Mouse (Mus musculus) left cerebral cortex, postnatal 36 days (tissue): ENCODE measurements around the gene Thap7. TPM values are rescaled to one million over a fixed set of nuclear protein-coding genes. Genes with fewer than 3 reads are reported as not detected.
"Not testable (repeated sequence)": the region's sequence is repeated elsewhere in the genome, so short reads cannot be mapped to it uniquely, and the experiment has no call there.

Experiments used
- DNase-seq, 2 experiments: peaks; one replicate each; pipeline ENCODE4 v3.0.0; 2021 to 2022; ENCODE audit warnings: low spot score in 2 of 2, mixed read lengths in 1 of 2
- intact Hi-C: fragments of 180-260 bp; cut with DNase I; formaldehyde crosslinking; loops from one replicate; pipeline ENCODE4 v1.15.1; 2025
- total RNA-seq, 2 experiments: library from RNA; stranded (reverse); gene quantifications; 2 replicates each; pipeline ENCODE4 v1.2.3; 2021

The Thap7 gene
- total RNA-seq = 10 to 100 TPM; 42.9 to 49.3 TPM

- intact Hi-C loops = loop anchor here (5.0 to 10.0 kb wide), 2 partner anchors 58 to 126 kb away; partner anchors contain the start of genes Pi4ka and Snap29
- DNase-seq = peak; percentile 96 to 97
Observed at GRCm38 (mm10) chr16:17530640-17531288, at the start of gene Thap7. Gene Thap7, minus strand, starts transcription at chr16:17531136.

DNA sequence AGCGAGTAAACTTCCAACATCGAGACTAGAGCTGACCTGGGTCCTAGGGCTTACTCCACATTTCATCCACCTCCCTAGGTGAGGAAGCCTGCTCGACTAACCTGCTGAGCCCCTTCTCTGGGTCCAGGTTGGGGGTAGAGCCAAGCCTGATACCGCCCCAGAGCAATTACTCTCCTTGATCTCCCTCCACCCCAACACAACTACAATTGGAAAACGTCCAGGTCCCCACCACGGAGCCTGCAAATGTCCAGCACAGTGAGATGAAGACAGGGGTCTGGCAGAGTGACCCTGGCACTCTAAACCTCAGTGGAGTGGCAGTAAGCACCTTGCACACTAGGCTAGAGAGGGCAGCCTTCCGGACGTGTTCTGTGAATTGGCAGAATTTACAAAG lies 45.9 kb upstream of the Thap7 start:
- no peak for DNase-seq
- intact Hi-C loops = no loop called here

DNA sequence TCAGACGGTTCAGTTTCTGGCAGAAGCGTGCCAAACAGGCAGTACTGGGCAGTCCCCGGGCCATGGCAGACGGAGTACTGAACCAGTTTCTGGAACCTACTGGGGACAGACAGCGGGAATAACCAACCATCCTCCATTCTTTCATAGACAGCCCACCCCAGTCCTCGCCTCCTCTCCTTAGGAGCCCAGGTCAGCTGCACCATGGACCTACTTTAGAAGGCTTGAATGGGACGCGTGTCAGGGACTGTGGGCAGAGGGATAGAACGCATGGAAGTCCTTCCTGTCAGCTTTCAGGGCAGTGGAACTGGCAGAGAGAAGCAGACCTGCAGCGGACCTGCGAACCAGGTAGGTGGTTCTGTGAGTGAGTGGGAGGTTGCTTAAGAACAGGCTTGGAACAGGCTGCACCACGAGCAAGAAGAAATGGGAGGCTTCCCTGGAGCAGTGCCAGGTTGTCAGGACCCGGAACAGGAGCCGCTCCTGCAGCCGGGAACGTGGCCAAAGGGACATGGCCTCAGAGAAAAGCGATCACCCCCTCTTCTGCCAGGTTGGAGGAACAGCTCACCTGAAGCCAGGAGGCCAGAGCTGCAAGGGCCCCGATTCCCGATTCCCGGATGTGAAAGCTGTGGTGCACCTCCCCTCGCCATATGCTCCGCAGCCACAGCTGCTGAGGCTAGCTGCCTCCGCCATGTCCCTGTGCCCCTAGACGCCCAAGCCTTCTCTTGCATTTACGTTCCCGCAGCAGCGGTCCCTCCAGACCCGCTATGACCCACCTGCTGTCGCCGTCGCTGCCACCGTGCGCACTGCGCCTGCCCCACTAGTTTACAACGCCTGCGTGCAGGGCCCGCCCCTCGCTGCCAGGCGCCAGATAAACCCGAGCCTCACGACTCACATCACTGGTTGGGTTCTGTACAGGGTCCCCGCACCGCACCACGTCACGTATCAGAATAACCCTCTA lies 45.2 kb upstream of the Thap7 start:
- intact Hi-C loops = no loop called here
- peak; percentile 78 to 84 for DNase-seq

- intact Hi-C loops = no loop called here
- no peak for DNase-seq
Observed at GRCm38 (mm10) chr16:17566186-17566585, 35.2 kb upstream of the Thap7 start.

- intact Hi-C loops = no loop called here
Observed at GRCm38 (mm10) chr16:17564771-17565170, 33.8 kb upstream of the Thap7 start.

GRCm38 (mm10) chr16:17564221-17564620 lies 33.3 kb upstream of the Thap7 start:
- no peak for DNase-seq
- intact Hi-C loops = no loop called here

More at GRCm38 (mm10) chr16:17564771-17565170, 33.8 kb upstream of the Thap7 start:
- DNase-seq = no peak

DNA sequence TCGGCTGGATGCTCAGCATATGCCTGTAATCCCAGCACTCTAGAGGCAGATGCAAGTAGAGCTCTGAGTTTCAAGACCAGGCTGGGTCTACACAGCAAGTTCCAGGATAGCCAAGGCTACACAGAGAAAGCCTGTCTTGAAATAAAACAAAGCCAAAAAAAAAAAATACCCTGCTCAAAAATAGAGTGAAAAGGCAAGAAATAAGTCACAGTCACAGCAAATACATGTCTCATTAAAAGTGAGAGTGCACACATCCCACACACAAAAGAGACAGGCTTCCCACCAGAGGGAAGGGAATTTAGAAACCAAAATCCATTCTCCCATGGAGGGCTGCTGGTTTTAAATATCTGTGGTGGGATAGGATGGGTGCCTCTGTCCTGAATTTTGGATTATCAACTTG lies 32.6 kb upstream of the Thap7 start:
- no peak for DNase-seq
- intact Hi-C loops = no loop called here

DNA sequence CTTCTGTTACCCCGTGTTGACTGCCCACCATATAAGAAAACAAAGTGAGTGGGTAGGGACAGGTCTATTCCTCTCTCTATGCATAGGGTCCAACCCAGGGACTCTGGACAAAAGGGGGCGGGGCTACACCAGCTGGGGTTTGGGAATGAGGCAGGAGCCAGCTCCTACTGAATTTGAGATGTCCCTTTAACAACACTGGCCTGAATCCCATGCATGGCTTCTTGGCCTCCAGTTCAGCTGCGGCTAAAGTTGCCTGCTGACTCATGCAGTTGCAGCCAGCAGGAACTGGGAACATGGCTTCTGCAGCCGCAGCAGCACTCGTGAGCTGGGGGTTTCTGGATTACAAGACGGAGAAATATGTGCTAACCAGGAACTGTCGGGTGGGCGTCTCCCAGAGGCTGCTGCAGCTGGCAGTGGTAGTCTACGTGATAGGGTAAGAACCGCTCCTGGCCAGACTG lies 30.8 kb upstream of the Thap7 start, which contains the start of gene P2rx6:
TSS of gene P2rx6 (plus strand) at position 135 of the 458 bp plus-strand sequence.
- DNase-seq = peak in 1 of 2 experiments; percentile 33
- intact Hi-C loops = no loop called here

- intact Hi-C loops = no loop called here
- no peak for DNase-seq
Observed at GRCm38 (mm10) chr16:17561128-17561750, 30.3 kb upstream of the Thap7 start, which contains the start of gene Lrrc74b. Gene Lrrc74b, minus strand, starts transcription at chr16:17561247.

GRCm38 (mm10) chr16:17559396-17560027 lies 28.6 kb upstream of the Thap7 start:
- intact Hi-C loops = loop anchor here (2.0 kb wide), 1 partner anchor 59 kb away; the partner anchor contains the start of gene Smpd4
- DNase-seq = no peak

GRCm38 (mm10) chr16:17558811-17559210 lies 27.9 kb upstream of the Thap7 start:
- intact Hi-C loops = loop anchor here (2.0 kb wide), 1 partner anchor 60 kb away; the partner anchor contains the start of gene Smpd4
- DNase-seq = no peak

GRCm38 (mm10) chr16:17557947-17558480 lies 27.1 kb upstream of the Thap7 start:
- intact Hi-C loops = loop anchor here (2.0 kb wide), 1 partner anchor 61 kb away; the partner anchor contains the start of gene Smpd4
- DNase-seq = peak; percentile 53 to 81

DNA sequence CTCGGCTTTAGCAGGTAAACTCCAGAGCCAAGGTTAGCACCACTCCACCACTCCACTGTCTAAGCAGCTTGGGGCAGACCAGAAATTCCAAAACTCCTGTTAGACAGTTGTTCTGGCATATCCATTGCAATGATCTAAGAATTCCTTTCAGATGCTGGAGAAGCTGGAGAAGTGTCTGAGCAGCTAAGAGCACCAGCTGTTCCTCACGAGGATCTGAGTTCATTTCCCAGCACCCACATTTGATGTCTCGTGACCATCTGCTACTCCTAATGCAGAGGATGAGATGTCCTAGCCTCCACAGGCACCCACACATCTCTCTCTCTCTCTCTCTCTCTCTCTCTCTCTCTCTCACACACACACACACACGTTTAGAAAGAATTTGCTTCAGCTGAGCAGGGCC lies 26.0 kb upstream of the Thap7 start:
- intact Hi-C loops = no loop called here
- no peak for DNase-seq

- intact Hi-C loops = no loop called here
Observed at GRCm38 (mm10) chr16:17556180-17556579, 25.2 kb upstream of the Thap7 start.

DNA sequence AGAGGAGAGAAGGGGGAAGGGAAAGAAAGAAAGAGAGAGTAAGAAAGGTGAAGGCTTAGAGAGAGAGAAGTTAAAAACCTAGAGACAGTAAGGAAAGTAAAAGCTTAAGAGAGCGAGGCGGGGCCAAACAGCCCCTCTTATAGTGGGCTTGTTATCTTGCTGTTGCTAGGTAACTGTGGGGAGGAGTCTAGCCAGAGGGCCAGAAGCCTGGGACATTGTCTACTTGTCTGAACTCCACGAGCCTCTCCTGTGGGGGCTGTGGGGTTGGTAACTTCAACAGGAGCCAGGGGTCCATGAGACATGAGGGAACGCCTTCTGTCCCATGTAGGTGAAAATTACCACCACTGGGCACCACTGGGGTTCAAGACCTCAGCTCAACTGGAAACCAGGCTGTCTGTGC lies 23.8 kb upstream of the Thap7 start:
- DNase-seq, intact Hi-C loops: not testable (repeated sequence)

More at GRCm38 (mm10) chr16:17556180-17556579, 25.2 kb upstream of the Thap7 start:
- no peak for DNase-seq

DNA sequence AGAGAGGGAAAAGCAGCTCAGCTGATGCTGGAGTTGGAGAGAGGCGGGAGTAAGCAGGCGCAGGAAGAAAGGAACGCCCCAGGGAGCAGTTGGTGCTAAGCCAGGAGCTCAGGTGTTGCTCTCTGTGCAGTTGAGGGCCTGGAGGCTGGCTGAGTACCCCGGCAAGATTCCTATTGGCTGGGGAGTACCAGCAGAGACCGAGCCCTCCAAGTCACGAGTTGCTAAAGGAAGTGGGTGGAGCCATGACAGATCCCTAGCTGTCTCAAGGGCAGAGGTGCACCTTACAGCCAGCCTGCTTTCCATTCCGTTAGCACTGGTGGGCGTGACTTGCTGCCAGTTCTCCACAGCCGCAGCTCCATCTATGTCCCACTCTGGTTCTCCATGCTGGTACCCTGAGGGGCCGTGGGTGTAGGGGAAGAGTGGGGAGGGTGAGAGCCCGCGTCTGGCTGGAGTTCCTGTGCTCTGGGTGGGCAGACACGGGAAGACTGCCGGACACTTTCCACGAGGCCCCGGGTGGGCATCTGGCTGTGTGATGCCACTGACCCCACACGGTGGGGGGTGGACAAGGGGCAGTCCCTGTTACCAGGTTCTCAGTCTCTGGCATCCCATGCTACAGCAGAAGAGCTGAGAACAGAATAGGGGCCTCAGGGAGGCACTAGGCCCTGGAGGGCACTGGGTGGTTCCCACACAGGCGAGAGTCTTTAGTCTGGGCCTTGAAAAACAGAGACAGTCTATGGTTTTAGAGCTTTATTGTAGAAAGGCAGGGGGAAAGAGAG lies 23.2 kb upstream of the Thap7 start:
- peak in 1 of 2 experiments; percentile 35 for DNase-seq
- intact Hi-C loops = no loop called here

DNA sequence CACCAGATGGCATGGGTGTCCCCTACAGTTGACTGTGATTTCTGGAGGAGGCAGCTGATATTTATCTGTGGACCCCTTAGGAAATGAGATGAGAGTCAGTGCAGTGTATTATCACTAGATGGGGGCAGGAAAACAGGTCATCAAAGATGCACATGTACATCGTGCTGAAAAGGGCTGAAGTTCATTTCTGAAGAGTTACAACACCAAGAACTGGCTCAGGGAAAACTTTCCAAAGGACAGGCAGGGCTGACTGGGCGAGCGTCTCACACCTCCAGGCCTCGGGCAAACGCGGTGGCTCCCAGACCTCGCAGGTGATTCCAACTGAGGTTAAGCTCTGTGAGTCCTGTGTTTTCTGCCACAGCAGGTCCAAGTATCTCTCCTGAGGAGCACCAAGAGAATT lies 21.9 kb upstream of the Thap7 start:
- intact Hi-C loops = no loop called here
- DNase-seq = no peak

DNA sequence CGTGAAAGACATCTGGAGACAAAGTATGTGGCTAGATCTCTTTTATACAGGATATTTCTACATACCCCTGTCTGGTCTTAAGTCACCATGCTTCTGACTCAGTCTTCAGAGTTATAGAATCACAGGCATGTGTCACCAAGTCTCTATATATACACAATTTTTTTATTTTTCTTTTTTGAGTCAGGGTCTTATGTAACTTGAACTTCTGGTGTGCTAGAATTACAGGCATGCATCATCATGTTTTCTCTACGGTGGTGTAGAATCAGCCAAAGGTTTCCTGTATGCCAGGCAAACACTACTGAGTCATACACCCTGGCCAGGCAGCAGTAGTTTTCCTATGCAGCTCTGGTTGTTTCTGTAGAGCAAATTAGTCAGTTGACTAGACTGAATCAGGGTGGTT lies 11.7 kb upstream of the Thap7 start:
- intact Hi-C loops = no loop called here
- no peak for DNase-seq
